Mouse (Mus musculus) megakaryocyte, adult 5-6 weeks (primary cell): Measurements from ENCODE around the gene Tmf1. TPM values are rescaled to one million over a fixed set of nuclear protein-coding genes. Genes with fewer than 3 reads are reported as not detected.

Experiments
- ATAC-seq: 2 replicates; pipeline ENCODE4 v1.8.0; 2016; ENCODE audit warnings: mild to moderate bottlenecking, inconsistent platforms; ENCODE audit not compliant: poor library complexity, severe bottlenecking
- total RNA-seq, 2 experiments: library from RNA; stranded (forward) in 1 of 2; stranded (reverse) in 1 of 2; fragments of 153-499, 151-499 nt in 1 of 2; fragments of 221-1000, 200-1000 nt in 1 of 2; gene quantifications; 2 replicates each; pipeline versions ENCODE4 v1.2.3 to v1.2.4; 2015 to 2017

Tmf1 gene
- total RNA-seq, 2 experiments from 2014 or later: 21.5 to 120 TPM

- no peak for ATAC-seq
Measured at GRCm38 (mm10) chr6:97204252-97204869, 25.4 kb upstream of the Tmf1 start.

GRCm38 (mm10) chr6:97202477-97202876 is 23.6 kb upstream of the Tmf1 start:
- no peak for ATAC-seq

GRCm38 (mm10) chr6:97200437-97200836 is 21.5 kb upstream of the Tmf1 start:
- no peak for ATAC-seq

- ATAC-seq: peak; percentile 38
Measured at GRCm38 (mm10) chr6:97179367-97179828, 476 bp upstream of the Tmf1 start.

GRCm38 (mm10) chr6:97175716-97176115 is 3.2 kb downstream of the Tmf1 start:
- ATAC-seq: no peak

- no peak for ATAC-seq
Measured at GRCm38 (mm10) chr6:97150156-97150555, 28.8 kb downstream of the Tmf1 start.

GRCm38 (mm10) chr6:97149721-97150120 is 29.2 kb downstream of the Tmf1 start:
- peak; percentile 47 for ATAC-seq

- ATAC-seq: peak; percentile 81
Measured at GRCm38 (mm10) chr6:97148383-97149251, 30.3 kb downstream of the Tmf1 start, which contains the start of gene Eogt. Gene Eogt (minus strand): TSS chr6:97149182.

- 0 out of 2 replicates have a peak, but pooled peaks have one; percentile 1 for ATAC-seq
Measured at GRCm38 (mm10) chr6:97147755-97148382, 31.1 kb downstream of the Tmf1 start.

GRCm38 (mm10) chr6:97145156-97145555 is 33.8 kb downstream of the Tmf1 start:
- no peak for ATAC-seq

GRCm38 (mm10) chr6:97144359-97144758 is 34.6 kb downstream of the Tmf1 start:
- no peak for ATAC-seq

GRCm38 (mm10) chr6:97142611-97143010 is 36.3 kb downstream of the Tmf1 start:
- no peak for ATAC-seq

- ATAC-seq: no peak
Measured at GRCm38 (mm10) chr6:97141811-97142210, 37.1 kb downstream of the Tmf1 start.

GRCm38 (mm10) chr6:97132707-97133303 is 46.1 kb downstream of the Tmf1 start:
- no peak for ATAC-seq

GRCm38 (mm10) chr6:97131808-97132207 is 47.1 kb downstream of the Tmf1 start:
- ATAC-seq: no peak

GRCm38 (mm10) chr6:97130979-97131378 is 47.9 kb downstream of the Tmf1 start:
- no peak for ATAC-seq

- ATAC-seq: no peak
Measured at GRCm38 (mm10) chr6:97124336-97125010, 54.4 kb downstream of the Tmf1 start.

GRCm38 (mm10) chr6:97120922-97121321 is 58.0 kb downstream of the Tmf1 start:
- ATAC-seq: no peak

GRCm38 (mm10) chr6:97118327-97118726 is 60.6 kb downstream of the Tmf1 start:
- no peak for ATAC-seq

- ATAC-seq: no peak
Measured at GRCm38 (mm10) chr6:97116896-97117295, 62.0 kb downstream of the Tmf1 start.
